Mouse (Mus musculus) lung, postnatal 0 days (tissue): ENCODE measurements at regions not wholly inside any gene's neighbourhood (a gene's known extent, or its start where the extent isn't known, plus 50 kb on each side); places are given as distances from the start of the nearest gene placed in this dataset.

ENCODE experiments used
- ATAC-seq: fragments of 200-750 bp; cut with Nextera tagmentation; 2 replicates; pipeline ENCODE4 v1.8.0; 2017; ENCODE audit warnings: moderate library complexity
- DNase-seq: peaks from one replicate; pipeline ENCODE4 v3.0.0-alpha.2; 2016; ENCODE audit warnings: low spot score
- H3K27ac ChIP-seq: fragments of 300-500 bp; sonication (generic); 2 replicates; pipeline ENCODE4 v1.5.1; 2014; ENCODE audit warnings: antibody characterized with exemption, mild to moderate bottlenecking, low read length, mixed read lengths
- H3K27me3 ChIP-seq: fragments of 300-500 bp; sonication (generic); replicated peaks from 2 replicates; pipeline ENCODE4 v1.6.1; 2014; ENCODE audit warnings: low read length, mixed read lengths; ENCODE audit not compliant: insufficient read depth
- H3K36me3 ChIP-seq: fragments of 300-500 bp; sonication (generic); 2 replicates; pipeline ENCODE4 v1.6.1; 2014; ENCODE audit warnings: low read length, mixed read lengths; ENCODE audit not compliant: insufficient read depth
- H3K4me1 ChIP-seq: fragments of 300-500 bp; sonication (generic); 2 replicates; pipeline ENCODE4 v1.6.1; 2014; ENCODE audit warnings: antibody characterized with exemption, low read depth, low read length, mixed read lengths; ENCODE audit not compliant: insufficient read depth
- H3K4me2 ChIP-seq: fragments of 300-500 bp; sonication (generic); replicated peaks from 2 replicates; pipeline ENCODE4 v1.6.1; 2014; ENCODE audit warnings: low read depth, mild to moderate bottlenecking, low read length, moderate library complexity, mixed read lengths
- H3K4me3 ChIP-seq: fragments of 300-500 bp; sonication (generic); 2 replicates; pipeline ENCODE4 v1.5.1; 2014; ENCODE audit warnings: low read depth, low read length
- H3K9ac ChIP-seq: fragments of 300-500 bp; sonication (generic); replicated peaks from 2 replicates; pipeline ENCODE4 v1.6.1; 2014; ENCODE audit warnings: low read depth, mild to moderate bottlenecking
- H3K9me3 ChIP-seq: fragments of 300-500 bp; sonication (generic); 2 replicates; pipeline ENCODE4 v1.6.1; 2016; ENCODE audit warnings: low read length, mixed read lengths
- CTCF ChIP-seq: IDR thresholded peaks from 2 replicates; pipeline ENCODE4 v1.5.1; 2016; ENCODE audit warnings: antibody characterized with exemption, mild to moderate bottlenecking
- EP300 ChIP-seq: IDR thresholded peaks from 2 replicates; pipeline ENCODE4 v1.6.1; 2016; ENCODE audit warnings: antibody characterized with exemption, mild to moderate bottlenecking, control low read depth
- WGBS: fragments of 180-500 bp; shearing (Covaris S2); extraction: QIAGEN DNeasy Blood & Tissue Kit; methylation state at CpG from one replicate; pipeline ENCODE4 v1.1.7; 2014; 5-methylcytosine and 5-hydroxymethylcytosine counted together

- ATAC-seq = no peak
- Histone ChIP-seq H3K4me1 (no peaks in the 10 kb centered on the region), H3K4me2 (no peak overlapping the region), H3K36me3 (no peaks in the 10 kb centered on the region), H3K27me3 (no peaks in the 10 kb centered on the region), H3K9ac (no peak overlapping the region), H3K27ac (no peak overlapping the region), H3K9me3 (no peaks in the 10 kb centered on the region), H3K4me3 (no peak overlapping the region)
- 85% methylated on average over 7 of the region's 7 CpGs for WGBS
- DNase-seq = no peak
- TF ChIP-seq EP300 = no peak
- TF ChIP-seq CTCF = no peak
These were observed 419.8 kb upstream of the Smarca2 start for GRCm38 (mm10) chr19:26185012-26185411.

GRCm38 (mm10) chr19:26190803-26191202 is 414.0 kb upstream of the Smarca2 start:
- no peak for ATAC-seq
- no peaks in the 10 kb centered on the region for H3K36me3 ChIP-seq
- H3K27ac ChIP-seq = no peak overlapping the region
- H3K9me3 ChIP-seq = no peaks in the 10 kb centered on the region
- H3K4me2 ChIP-seq = no peak overlapping the region
- no peak overlapping the region for H3K9ac ChIP-seq
- H3K27me3 ChIP-seq = no peaks in the 10 kb centered on the region
- H3K4me3 ChIP-seq = no peak overlapping the region
- no peak for TF ChIP-seq EP300
- DNase-seq = no peak
- H3K4me1 ChIP-seq = no peaks in the 10 kb centered on the region
- WGBS = 54% methylated on average over 1 of the region's 1 CpGs

GRCm38 (mm10) chr19:26193664-26194063 is 411.2 kb upstream of the Smarca2 start:
- Histone ChIP-seq H3K9me3 (no peaks in the 10 kb centered on the region), H3K4me1 (no peaks in the 10 kb centered on the region), H3K4me2 (no peak overlapping the region), H3K9ac (no peak overlapping the region), H3K36me3 (no peaks in the 10 kb centered on the region), H3K4me3 (no peak overlapping the region), H3K27ac (no peak overlapping the region), H3K27me3 (no peaks in the 10 kb centered on the region)
- ATAC-seq (no peak), DNase-seq (no peak)
- WGBS = 51% methylated on average over 1 of the region's 1 CpGs
- TF ChIP-seq EP300 = no peak
- 0 out of 2 replicates have a peak, but pooled peaks have one; percentile 18 for TF ChIP-seq CTCF

- 74% methylated on average over 1 of the region's 1 CpGs for WGBS
- ATAC-seq (no peak), DNase-seq (no peak)
- H3K27ac ChIP-seq = no peak overlapping the region
- no peaks in the 10 kb centered on the region for H3K4me1 ChIP-seq
- no peak for TF ChIP-seq CTCF
- TF ChIP-seq EP300 = no peak
- H3K9me3 ChIP-seq = no peaks in the 10 kb centered on the region
- H3K4me2 ChIP-seq = no peak overlapping the region
- no peak overlapping the region for H3K4me3 ChIP-seq
- H3K36me3 ChIP-seq = no peaks in the 10 kb centered on the region
- H3K9ac ChIP-seq = no peak overlapping the region
- no peaks in the 10 kb centered on the region for H3K27me3 ChIP-seq
These were observed 396.1 kb upstream of the Smarca2 start for GRCm38 (mm10) chr19:26208760-26209159.

- ATAC-seq = no peak
- Histone ChIP-seq H3K27ac (no peak overlapping the region), H3K9me3 (no peaks in the 10 kb centered on the region), H3K4me1 (no peaks in the 10 kb centered on the region), H3K27me3 (no peaks in the 10 kb centered on the region), H3K36me3 (no peaks in the 10 kb centered on the region), H3K4me2 (no peak overlapping the region), H3K9ac (no peak overlapping the region), H3K4me3 (no peak overlapping the region)
- WGBS = 66% methylated on average over 4 of the region's 4 CpGs
- TF ChIP-seq CTCF (no peak), EP300 (no peak)
- DNase-seq = no peak
These were observed 370.3 kb upstream of the Smarca2 start for GRCm38 (mm10) chr19:26234539-26234938.

- ATAC-seq = no peak
These were observed 360.8 kb upstream of the Smarca2 start for GRCm38 (mm10) chr19:26244067-26244466.

GRCm38 (mm10) chr19:26249751-26250150 is 355.1 kb upstream of the Smarca2 start:
- DNase-seq (no peak), ATAC-seq (no peak)
- Histone ChIP-seq H3K27ac (no peak overlapping the region), H3K27me3 (no peaks in the 10 kb centered on the region), H3K36me3 (no peaks in the 10 kb centered on the region), H3K4me2 (no peak overlapping the region), H3K4me3 (no peak overlapping the region), H3K9ac (no peak overlapping the region), H3K4me1 (no peaks in the 10 kb centered on the region), H3K9me3 (no peaks in the 10 kb centered on the region)
- WGBS = 81% methylated on average over 6 of the region's 6 CpGs
- TF ChIP-seq EP300 (no peak), CTCF (no peak)

More at GRCm38 (mm10) chr19:26244067-26244466, 360.8 kb upstream of the Smarca2 start:
- Histone ChIP-seq H3K27ac (no peak overlapping the region), H3K4me3 (no peak overlapping the region), H3K9ac (no peak overlapping the region), H3K36me3 (no peaks in the 10 kb centered on the region), H3K27me3 (no peaks in the 10 kb centered on the region), H3K4me1 (no peaks in the 10 kb centered on the region), H3K4me2 (no peak overlapping the region), H3K9me3 (no peaks in the 10 kb centered on the region)
- TF ChIP-seq CTCF (no peak), EP300 (no peak)
- 61% methylated on average over 6 of the region's 6 CpGs for WGBS
- DNase-seq = no peak
